Mouse (Mus musculus): ENCODE measurements around the gene Hes1.

DNA sequence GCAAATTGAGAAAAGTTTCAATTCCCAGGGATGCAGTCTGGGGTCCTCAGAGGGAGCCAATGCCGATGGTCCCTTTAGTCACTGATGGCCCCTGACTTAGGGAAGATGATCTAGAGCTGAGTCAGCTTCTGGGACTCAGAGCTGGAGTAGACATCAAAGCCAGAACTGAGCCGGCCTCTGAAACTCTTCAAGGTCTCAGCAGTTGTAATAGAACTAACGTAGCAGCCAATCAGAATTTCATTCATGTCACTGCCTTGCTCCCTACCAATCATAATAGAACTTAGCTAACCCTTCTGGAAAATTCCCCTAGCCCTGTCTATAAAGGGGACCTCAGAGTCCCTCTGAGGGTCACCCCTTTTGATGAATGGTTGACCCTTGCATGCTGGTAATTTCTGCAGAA, 30.8 kb upstream of the Hes1 start:
- TF ChIP-seq CTCF (IDR thresholded peaks at IDR 0.05; ENCODE audit: low read depth, low read length): no peak
- TF ChIP-seq POLR2A (IDR thresholded peaks at IDR 0.05; ENCODE audit: insufficient read depth, low read length): no peak

Measured in ES-Bruce4 (cell line).